Mouse (Mus musculus) T-helper 17 cell (primary cell): ENCODE measurements around the gene Vps11.

ENCODE experiments used
- in situ Hi-C, 2 experiments: fragments of 300-600 bp; cut with MboI, MseI; formaldehyde crosslinking; loops; 1 replicate in 1 of 2; 2 replicates in 1 of 2; pipeline ENCODE4 v1.15.1; 2025; ENCODE audit warnings: high pct_unique_total_duplicates in 2 of 2

Gene Vps11

GRCm38 (mm10) chr9:44361190-44361917, at the start of gene Vps11:
TSS of gene Vps11 (minus strand) at chr9:44361670.
- in situ Hi-C loops, result no loop called here

- in situ Hi-C loops, result loop anchor here in 1 of 2 experiments (25.0 kb wide), 1 partner anchor 1148 kb away; no protein-coding TSS in a partner anchor
These were observed 49.3 kb upstream of the Vps11 start for GRCm38 (mm10) chr9:44410647-44411336.

GRCm38 (mm10) chr9:44408693-44409092, 47.2 kb upstream of the Vps11 start:
- in situ Hi-C loops, result loop anchor here in 1 of 2 experiments (25.0 kb wide), 1 partner anchor 1146 kb away; no protein-coding TSS in a partner anchor

GRCm38 (mm10) chr9:44407752-44408097, 46.3 kb upstream of the Vps11 start:
- in situ Hi-C loops, result loop anchor here in 1 of 2 experiments (25.0 kb wide), 1 partner anchor 1145 kb away; no protein-coding TSS in a partner anchor

GRCm38 (mm10) chr9:44406906-44407751, 45.7 kb upstream of the Vps11 start, which contains the start of the genes Rps25 and Trappc4:
TSS of gene Rps25 (plus strand) at chr9:44407139.
TSS of gene Trappc4 (minus strand) at chr9:44407600.
- in situ Hi-C loops, result loop anchor here in 1 of 2 experiments (25.0 kb wide), 1 partner anchor 1145 kb away; no protein-coding TSS in a partner anchor

GRCm38 (mm10) chr9:44405011-44405410, 43.5 kb upstream of the Vps11 start:
- in situ Hi-C loops, result loop anchor here in 1 of 2 experiments (25.0 kb wide), 1 partner anchor 1143 kb away; no protein-coding TSS in a partner anchor

- in situ Hi-C loops, result loop anchor here in 1 of 2 experiments (25.0 kb wide), 1 partner anchor 1139 kb away; no protein-coding TSS in a partner anchor
These were observed 39.6 kb upstream of the Vps11 start for GRCm38 (mm10) chr9:44401081-44401480.

GRCm38 (mm10) chr9:44399795-44400114, 38.3 kb upstream of the Vps11 start:
- in situ Hi-C loops, result loop anchor here (5.0 to 25.0 kb wide), 3 partner anchors 57 to 1685 kb away; partner anchors contain the start of gene Hmbs (in 2 of the 2)

GRCm38 (mm10) chr9:44399114-44399794, 37.8 kb upstream of the Vps11 start:
- in situ Hi-C loops, result loop anchor here (5.0 to 10.0 kb wide), 2 partner anchors 57 to 1686 kb away; partner anchors contain the start of gene Hmbs (in 2 of the 2)

GRCm38 (mm10) chr9:44398551-44398950, 37.1 kb upstream of the Vps11 start:
- in situ Hi-C loops, result loop anchor here (5.0 to 10.0 kb wide), 2 partner anchors 56 to 1686 kb away; partner anchors contain the start of gene Hmbs (in 2 of the 2)

- in situ Hi-C loops, result loop anchor here (5.0 to 10.0 kb wide), 2 partner anchors 56 to 1687 kb away; partner anchors contain the start of gene Hmbs (in 2 of the 2)
These were observed 36.6 kb upstream of the Vps11 start for GRCm38 (mm10) chr9:44398087-44398486.

- in situ Hi-C loops, result loop anchor here (5.0 to 10.0 kb wide), 2 partner anchors 55 to 1688 kb away; partner anchors contain the start of gene Hmbs (in 2 of the 2)
These were observed 35.4 kb upstream of the Vps11 start, which contains the start of gene Slc37a4 for GRCm38 (mm10) chr9:44396684-44397411. TSS of gene Slc37a4 (plus strand) at chr9:44396852.

GRCm38 (mm10) chr9:44391466-44391865, 30.0 kb upstream of the Vps11 start:
- in situ Hi-C loops, result loop anchor here in 1 of 2 experiments (10.0 kb wide), 1 partner anchor 1693 kb away; no protein-coding TSS in a partner anchor

GRCm38 (mm10) chr9:44389273-44389672, 27.8 kb upstream of the Vps11 start:
- in situ Hi-C loops, result no loop called here

- in situ Hi-C loops, result no loop called here
These were observed 25.8 kb upstream of the Vps11 start for GRCm38 (mm10) chr9:44387221-44387620.

- in situ Hi-C loops, result no loop called here
These were observed 23.1 kb upstream of the Vps11 start for GRCm38 (mm10) chr9:44384596-44384995.

- in situ Hi-C loops, result no loop called here
These were observed 18.4 kb upstream of the Vps11 start for GRCm38 (mm10) chr9:44379862-44380261.

- in situ Hi-C loops, result no loop called here
These were observed 17.8 kb upstream of the Vps11 start, which contains the start of gene Hyou1 for GRCm38 (mm10) chr9:44379054-44379834. TSS of gene Hyou1 (plus strand) at chr9:44379490.
